Mouse (Mus musculus) lung, postnatal 0 days (tissue): ENCODE measurements around the gene Hvcn1.

Source experiments
- CTCF ChIP-seq: IDR thresholded peaks from 2 replicates; pipeline ENCODE4 v1.5.1; 2016; ENCODE audit warnings: antibody characterized with exemption, mild to moderate bottlenecking
- EP300 ChIP-seq: IDR thresholded peaks from 2 replicates; pipeline ENCODE4 v1.6.1; 2016; ENCODE audit warnings: antibody characterized with exemption, mild to moderate bottlenecking, control low read depth

GRCm38 (mm10) chr5:122175961-122176360 lies 30.6 kb upstream of the Hvcn1 start:
- TF ChIP-seq CTCF (no peak), EP300 (no peak)
